Mouse (Mus musculus) c-Kit-positive CD71-positive TER-119-positive erythroid progenitor cells, embryonic 14.5 days (primary cell): ENCODE data around the gene Aqp11.
A peak's percentile ranks its signal among the peaks of the same experiment; 100 is the strongest.

Source experiments
- DNase-seq: peaks from one replicate; pipeline ENCODE4 v3.0.0-alpha.2; 2013; ENCODE audit warnings: low spot score

Gene Aqp11

GRCm38 (mm10) chr7:97737638-97738456 lies at the start of gene Aqp11:
Aqp11 (minus strand) TSS chr7:97738289.
- peak; percentile 74 for DNase-seq

- no peak for DNase-seq
These were observed 45.4 kb upstream of the Aqp11 start for GRCm38 (mm10) chr7:97783523-97783922.

- DNase-seq: no peak
These were observed 43.4 kb upstream of the Aqp11 start for GRCm38 (mm10) chr7:97781496-97781895.

GRCm38 (mm10) chr7:97780815-97781214 lies 42.7 kb upstream of the Aqp11 start:
- DNase-seq: no peak

GRCm38 (mm10) chr7:97780222-97780621 lies 42.1 kb upstream of the Aqp11 start:
- no peak for DNase-seq

- no peak for DNase-seq
These were observed 39.1 kb upstream of the Aqp11 start for GRCm38 (mm10) chr7:97777191-97777590.

- DNase-seq: no peak
These were observed 37.8 kb upstream of the Aqp11 start for GRCm38 (mm10) chr7:97775923-97776322.

DNA sequence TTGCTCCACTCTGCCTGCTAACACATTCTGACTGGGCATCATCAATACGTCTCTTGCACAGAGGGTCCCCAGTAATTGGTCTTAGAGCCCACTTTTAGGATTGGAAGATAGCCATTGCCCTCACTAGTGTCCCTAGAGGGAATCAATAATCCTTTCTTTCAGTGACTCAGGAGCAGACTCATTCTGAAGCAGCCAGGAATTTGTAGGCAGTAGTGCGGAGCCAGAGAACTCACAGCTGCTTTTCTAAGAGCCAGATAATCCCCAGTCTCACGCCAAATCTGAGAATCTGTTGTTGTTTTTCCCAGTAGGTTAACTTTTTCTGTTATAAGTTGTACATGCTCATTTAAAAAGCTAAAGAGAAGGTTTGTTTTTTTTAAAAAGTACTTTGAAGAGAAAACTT lies 37.3 kb upstream of the Aqp11 start:
- no peak for DNase-seq

- no peak for DNase-seq
These were observed 32.9 kb upstream of the Aqp11 start for GRCm38 (mm10) chr7:97770841-97771620.

GRCm38 (mm10) chr7:97769020-97769419 lies 30.9 kb upstream of the Aqp11 start:
- DNase-seq: no peak

DNA sequence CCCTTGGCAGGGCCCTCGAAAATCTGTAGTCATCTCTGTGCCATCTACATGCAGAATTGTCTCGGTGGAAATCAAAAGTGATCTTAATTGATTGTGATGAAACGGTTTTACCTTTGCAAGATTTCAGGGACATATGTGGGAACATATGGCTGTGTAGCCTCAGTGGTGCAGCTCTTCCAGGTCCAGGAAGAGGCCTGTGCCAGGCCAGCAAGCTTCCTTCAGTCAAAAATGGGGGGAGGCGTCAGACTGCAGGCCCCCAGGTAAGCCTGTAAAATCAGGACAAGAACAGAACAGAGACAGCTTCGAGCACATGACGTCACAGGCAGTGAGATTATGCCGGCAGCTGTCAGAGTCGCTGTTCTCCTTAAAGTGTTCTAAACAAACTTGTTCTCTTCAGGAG lies 29.8 kb upstream of the Aqp11 start:
- no peak for DNase-seq

DNA sequence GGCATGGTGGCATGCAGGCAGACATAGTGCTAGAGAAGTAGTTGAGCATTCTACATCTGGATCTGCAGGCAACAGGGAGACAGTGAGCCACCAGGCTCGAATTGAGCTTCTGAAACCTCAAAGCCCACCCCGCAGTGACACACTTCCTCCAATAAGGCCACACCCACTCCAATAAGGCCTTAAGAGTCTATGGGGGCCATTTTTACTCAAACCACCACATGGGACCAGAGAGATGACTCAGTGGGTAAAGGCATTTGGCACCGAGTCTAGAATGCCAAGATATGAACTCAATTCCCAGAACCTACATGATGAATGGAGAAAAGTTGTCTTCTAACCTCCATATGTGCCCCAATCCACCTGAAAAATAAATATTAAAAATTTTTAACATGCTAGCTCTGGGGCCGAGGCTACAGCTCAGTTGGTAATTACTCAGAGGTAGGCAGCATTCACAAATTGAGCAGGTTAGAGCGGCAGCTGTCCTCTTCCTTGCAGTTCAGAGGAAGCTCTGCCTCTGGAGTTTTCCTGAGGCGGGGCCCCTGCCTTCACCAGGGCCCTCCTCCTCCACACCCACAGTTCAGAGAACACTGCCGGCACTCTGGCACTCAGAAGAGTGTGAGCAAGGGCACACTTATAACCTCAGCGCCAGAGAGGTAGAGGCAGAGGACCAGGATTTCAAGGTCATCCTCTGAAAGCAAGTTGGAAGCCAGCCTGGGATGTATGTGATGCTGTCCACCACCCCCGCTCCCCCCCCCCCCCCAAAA lies 28.5 kb upstream of the Aqp11 start:
- DNase-seq: no peak

GRCm38 (mm10) chr7:97765963-97766347 lies 27.9 kb upstream of the Aqp11 start:
- no peak for DNase-seq

DNA sequence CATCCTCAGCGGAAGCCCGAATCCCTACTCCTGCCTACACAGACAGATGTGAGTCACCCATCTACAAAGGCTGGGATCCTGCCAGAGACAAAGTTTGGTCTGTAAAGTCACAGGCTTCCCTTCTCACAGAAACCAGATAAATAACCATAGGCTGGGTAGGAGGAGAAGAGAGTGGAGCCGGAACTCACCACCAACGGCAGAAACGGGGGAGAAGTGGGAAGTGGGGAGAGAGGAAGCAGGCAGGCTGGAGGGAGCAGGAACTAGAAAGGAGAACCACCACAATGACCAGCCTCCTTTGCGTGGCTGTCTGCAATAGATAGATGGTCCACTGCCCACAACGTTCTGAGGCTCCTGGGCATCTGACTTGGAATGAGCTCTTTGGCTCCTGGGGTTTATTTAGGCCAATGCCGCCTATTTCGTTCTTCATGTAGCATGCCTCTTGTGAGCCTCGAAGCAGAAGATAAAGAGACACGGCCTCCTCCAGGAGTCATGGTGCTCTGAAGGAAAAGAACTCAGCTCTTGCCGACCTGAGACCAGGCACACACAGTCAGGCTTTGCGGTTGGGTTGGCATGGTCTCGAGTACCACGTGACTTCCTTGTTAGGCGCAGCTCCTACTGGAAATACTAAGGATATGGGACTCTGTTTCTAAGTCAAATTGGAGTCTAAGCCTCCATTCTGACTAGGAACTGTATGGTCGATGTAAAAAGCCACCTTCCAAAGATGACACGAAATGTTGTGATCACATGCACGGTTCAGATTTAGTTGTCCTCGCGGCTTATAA lies 27.3 kb upstream of the Aqp11 start:
- DNase-seq: no peak

GRCm38 (mm10) chr7:97764591-97764990 lies 26.5 kb upstream of the Aqp11 start:
- DNase-seq: no peak

- DNase-seq: no peak
These were observed 19.1 kb upstream of the Aqp11 start for GRCm38 (mm10) chr7:97756967-97757881.

DNA sequence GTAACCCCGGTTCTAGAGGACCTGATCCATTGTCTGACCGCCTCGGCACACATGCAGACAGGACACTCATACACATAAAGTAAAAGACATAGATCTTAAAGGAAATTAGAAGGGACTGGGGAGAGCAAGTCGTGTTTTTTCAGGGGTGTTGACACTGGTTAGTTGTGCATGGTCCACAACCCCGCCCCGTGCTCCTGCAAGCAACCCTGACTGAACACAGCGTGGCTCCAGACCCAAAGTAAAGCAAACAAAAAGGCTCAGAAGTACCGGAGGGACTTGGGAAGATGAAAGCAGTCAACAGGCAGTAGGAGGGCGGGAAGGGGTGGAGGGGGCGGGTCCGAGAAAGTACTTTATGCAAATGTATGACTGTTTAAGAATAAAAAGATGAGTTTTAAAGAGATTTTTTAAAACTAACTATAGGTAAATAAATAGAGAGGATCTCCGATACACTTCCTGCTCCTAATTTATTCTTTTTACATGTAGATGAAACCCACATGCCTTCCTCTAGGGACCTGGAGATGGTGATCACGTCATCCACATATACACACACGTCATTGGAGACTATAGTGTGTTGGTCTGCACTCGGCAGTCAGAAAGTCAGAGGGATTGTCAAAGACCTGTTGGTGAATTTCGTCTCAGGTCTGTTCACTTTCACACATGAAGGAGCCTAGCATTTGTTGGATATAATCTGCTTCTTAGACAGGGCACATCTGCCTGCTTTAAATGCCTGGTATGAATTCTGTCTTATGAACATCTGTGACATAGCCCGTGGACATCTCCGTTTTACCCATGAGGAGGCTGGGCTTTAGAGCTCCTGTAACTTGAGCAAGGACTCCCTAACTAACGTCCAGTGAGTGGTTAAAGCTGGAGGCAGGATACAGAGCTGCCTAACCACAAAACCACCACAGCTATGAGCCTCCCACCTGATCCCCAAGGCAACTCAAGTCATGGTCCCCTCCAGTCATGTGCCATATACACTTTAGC lies 11.4 kb upstream of the Aqp11 start:
- peak; percentile 78 for DNase-seq

DNA sequence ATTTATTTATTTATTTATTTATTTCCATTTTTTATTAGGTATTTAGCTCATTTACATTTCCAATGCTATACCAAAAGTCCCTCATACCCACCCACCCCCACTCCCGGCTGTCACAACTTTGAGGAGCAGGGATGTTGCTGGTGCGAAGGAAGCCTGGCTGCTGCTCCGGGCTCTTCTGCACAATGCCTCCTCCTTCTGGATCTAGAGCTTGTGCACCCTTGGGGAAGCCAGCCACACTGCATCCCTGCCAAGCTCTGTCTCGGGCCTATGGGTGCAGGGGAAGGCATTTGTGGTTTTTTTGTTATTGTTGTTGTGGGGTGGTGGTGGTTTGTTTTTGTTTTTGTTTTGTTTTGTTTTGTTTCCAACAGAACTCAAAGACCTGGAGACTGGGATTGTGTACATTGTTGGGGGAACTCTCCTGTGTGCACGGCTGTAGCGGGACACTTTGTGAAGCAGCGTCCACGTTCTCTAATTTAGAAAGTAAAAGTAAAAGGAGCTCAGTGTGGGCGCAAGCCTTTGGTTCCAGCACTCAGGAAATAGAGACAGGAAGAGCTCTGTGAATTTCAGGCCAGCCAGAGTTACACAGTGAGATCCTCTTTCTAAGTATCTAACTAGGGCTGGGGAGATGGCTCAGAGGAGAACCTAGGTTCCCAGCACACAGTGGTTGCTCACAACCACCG lies 10.6 kb upstream of the Aqp11 start:
- DNase-seq: peak; percentile 40
